ENCODE assay signal across 20 mouse cellular contexts in the genomic region with DNA sequence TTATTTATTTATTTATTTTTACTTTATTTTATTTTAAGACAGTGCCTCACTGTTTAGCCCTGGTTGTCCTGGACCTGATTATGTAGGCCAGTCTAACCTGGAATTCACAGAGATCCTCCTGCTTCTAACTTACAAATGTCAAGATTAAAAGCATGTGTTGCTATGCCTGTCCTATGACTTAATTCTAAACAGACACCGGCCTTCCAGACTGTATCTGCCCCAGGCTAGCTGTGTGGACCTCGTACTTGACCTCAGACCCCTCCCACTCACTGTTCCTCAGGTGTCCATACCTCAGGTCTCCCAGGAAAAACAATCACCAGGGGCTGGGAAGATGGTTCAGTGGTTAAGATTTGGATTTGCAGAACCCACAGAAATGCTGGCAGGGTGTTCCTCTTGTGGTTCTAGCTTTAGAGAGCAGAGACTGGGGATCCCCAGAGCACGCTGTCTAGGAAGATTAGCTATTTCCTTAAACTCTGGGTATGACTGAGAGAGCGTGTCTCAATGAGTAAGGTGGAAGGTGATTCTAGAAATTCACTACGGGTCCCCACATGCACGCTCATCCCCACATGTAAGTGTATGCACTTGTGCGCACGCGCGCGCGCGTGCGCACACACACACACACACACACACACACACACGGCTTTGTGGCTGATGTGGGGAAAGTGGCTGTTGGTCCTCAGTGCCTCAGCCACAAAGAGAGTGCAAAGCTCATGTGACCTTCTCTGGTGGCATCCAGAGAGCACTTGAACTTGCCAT. TPM values are rescaled to one million over a fixed set of nuclear protein-coding genes. Genes with fewer than 3 reads are reported as not detected.
A peak's percentile ranks its signal among the peaks of the same experiment; 100 is the strongest.
DNase-seq lines count a peak whose midpoint lies in the region; ATAC-seq and TF ChIP-seq lines count a peak whose summit lies in the region.
"Had no signal": no experiment of that assay in that cellular context is flagged by ENCODE, and none has a peak within 500 bp of the region (broad histone marks: within the 10 kb centered on the region; RNA-seq: fewer than 3 reads in every experiment).

No protein-coding gene starts in this region.

- H3K9ac ChIP-seq in hindbrain, embryonic 16.5 days (ENCODE audit: low read depth, low read length): no peak overlapping the region
- H3K9ac ChIP-seq in embryonic facial prominence, embryonic 11.5 days (replicated peaks; ENCODE audit: low read length): no peak overlapping the region
- H3K9ac ChIP-seq in forebrain, postnatal 0 days: no peak overlapping the region
- H3K9ac ChIP-seq: heart, embryonic 15.5 days; lung, embryonic 14.5 days had no signal

- no peak overlapping the region for H3K4me3 ChIP-seq in hindbrain, embryonic 10.5 days
- no peak overlapping the region for H3K4me3 ChIP-seq in hindbrain, embryonic 16.5 days (ENCODE audit: low read length)
- no peak overlapping the region for H3K4me3 ChIP-seq in embryonic facial prominence, embryonic 11.5 days (ENCODE audit: low read depth, low read length)
- H3K4me3 ChIP-seq in limb, embryonic 10.5 days: no peak overlapping the region
- H3K4me3 ChIP-seq in forebrain, postnatal 0 days (ENCODE audit: low read depth, low read length): no peak overlapping the region
- H3K4me3 ChIP-seq: heart, adult 2 months; heart, embryonic 15.5 days had no signal

- no peak for DNase-seq in hindbrain, embryonic 10.5 days (ENCODE audit: low spot score)
- peak; percentile 61 for DNase-seq in CD4-positive, CD25-positive, alpha-beta regulatory T cell, adult 2 months (ENCODE audit: low read depth, low spot score)
- DNase-seq in embryonic facial prominence, embryonic 11.5 days (ENCODE audit: low spot score): peak; percentile 80
- DNase-seq in limb, embryonic 10.5 days (ENCODE audit: low spot score): no peak
- DNase-seq in heart, adult 8-10 months (ENCODE audit: low spot score): no peak
- DNase-seq in forebrain, postnatal 0 days: no peak
- DNase-seq in heart, adult 18-20 months: no peak
- DNase-seq: cerebellum, adult 9-11 months; heart, adult 2 months; heart, postnatal 4 days; kidney, adult 9 months; kidney, postnatal 36 days; left cerebral cortex, postnatal 4 days; lung, embryonic 14.5 days; lung, postnatal 36 days had no signal

- WGBS in hindbrain, embryonic 10.5 days: 82% methylated on average over 15 of the region's 15 CpGs
- WGBS in hindbrain, embryonic 16.5 days: 92% methylated on average over 15 of the region's 15 CpGs
- WGBS in embryonic facial prominence, embryonic 11.5 days: 71% methylated on average over 15 of the region's 15 CpGs
- WGBS in limb, embryonic 10.5 days: 84% methylated on average over 15 of the region's 15 CpGs
- WGBS in forebrain, postnatal 0 days: 92% methylated on average over 15 of the region's 15 CpGs

- H3K27ac ChIP-seq in hindbrain, embryonic 10.5 days: peak overlapping the region; percentile 66
- H3K27ac ChIP-seq in hindbrain, embryonic 16.5 days (ENCODE audit: low read depth, low read length): no peak overlapping the region
- H3K27ac ChIP-seq in embryonic facial prominence, embryonic 11.5 days (replicated peaks; ENCODE audit: low read depth, low read length): no peak overlapping the region
- peak overlapping the region; percentile 16; the same call in 1 of the 2 replicates for H3K27ac ChIP-seq in limb, embryonic 10.5 days
- H3K27ac ChIP-seq in forebrain, postnatal 0 days (ENCODE audit: low read depth, low read length): no peak overlapping the region
- H3K27ac ChIP-seq: heart, adult 2 months; heart, embryonic 15.5 days; stomach, postnatal 0 days had no signal

- no peak overlapping the region for H3K4me2 ChIP-seq in hindbrain, embryonic 16.5 days (ENCODE audit: low read length)
- no peak overlapping the region for H3K4me2 ChIP-seq in embryonic facial prominence, embryonic 11.5 days (ENCODE audit: low read depth, low read length)
- H3K4me2 ChIP-seq in forebrain, postnatal 0 days (ENCODE audit: low read depth): no peak overlapping the region
- H3K4me2 ChIP-seq: heart, embryonic 15.5 days; liver, embryonic 11.5 days; lung, embryonic 14.5 days had no signal

- no peaks in the 10 kb centered on the region for H3K9me3 ChIP-seq in hindbrain, embryonic 10.5 days
- no peaks in the 10 kb centered on the region for H3K9me3 ChIP-seq in hindbrain, embryonic 16.5 days (ENCODE audit: control insufficient read depth, low read length)
- no peaks in the 10 kb centered on the region for H3K9me3 ChIP-seq in embryonic facial prominence, embryonic 11.5 days (replicated peaks; ENCODE audit: control insufficient read depth, low read length)
- H3K9me3 ChIP-seq in limb, embryonic 10.5 days (replicated peaks): no peaks in the 10 kb centered on the region
- no peaks in the 10 kb centered on the region for H3K9me3 ChIP-seq in forebrain, postnatal 0 days (ENCODE audit: low read length)
- H3K9me3 ChIP-seq: heart, embryonic 15.5 days had no signal

- TF ChIP-seq CTCF in forebrain, postnatal 0 days (IDR thresholded peaks at IDR 0.05; ENCODE audit: low read depth): no peak

- H3K4me1 ChIP-seq in hindbrain, embryonic 10.5 days (replicated peaks): peaks cover 57% of the 10 kb centered on the region
- H3K4me1 ChIP-seq in hindbrain, embryonic 16.5 days (ENCODE audit: control insufficient read depth, insufficient read depth, low read depth, low read length): peaks cover 15% of the 10 kb centered on the region
- H3K4me1 ChIP-seq in embryonic facial prominence, embryonic 11.5 days (ENCODE audit: control insufficient read depth, insufficient read depth, low read length): no peaks in the 10 kb centered on the region; the same call in 1 of the 2 replicates
- H3K4me1 ChIP-seq in limb, embryonic 10.5 days: peaks cover 50% of the 10 kb centered on the region
- peaks cover 13% of the 10 kb centered on the region for H3K4me1 ChIP-seq in forebrain, postnatal 0 days (ENCODE audit: insufficient read depth)
- H3K4me1 ChIP-seq: heart, embryonic 15.5 days had no signal

- no peak for ATAC-seq in hindbrain, embryonic 16.5 days
- ATAC-seq in embryonic facial prominence, embryonic 11.5 days (replicated peaks; ENCODE audit: insufficient number of reproducible peaks, low FRiP score, low TSS enrichment, low read depth): peak; percentile 44
- ATAC-seq in forebrain, postnatal 0 days: no peak

- no peaks in the 10 kb centered on the region for H3K36me3 ChIP-seq in hindbrain, embryonic 10.5 days
- no peaks in the 10 kb centered on the region for H3K36me3 ChIP-seq in hindbrain, embryonic 16.5 days (ENCODE audit: control insufficient read depth, insufficient read depth, low read length)
- H3K36me3 ChIP-seq in embryonic facial prominence, embryonic 11.5 days (replicated peaks; ENCODE audit: control insufficient read depth, insufficient read depth, low read depth, low read length): no peaks in the 10 kb centered on the region
- H3K36me3 ChIP-seq in limb, embryonic 10.5 days: no peaks in the 10 kb centered on the region
- H3K36me3 ChIP-seq in forebrain, postnatal 0 days (ENCODE audit: insufficient read depth): no peaks in the 10 kb centered on the region
- H3K36me3 ChIP-seq: G1E; heart, embryonic 15.5 days had no signal

- H3K27me3 ChIP-seq in hindbrain, embryonic 10.5 days (ENCODE audit: insufficient read depth, poor library complexity, severe bottlenecking): no peaks in the 10 kb centered on the region; the same call in 1 of the 2 replicates
- H3K27me3 ChIP-seq in hindbrain, embryonic 16.5 days (replicated peaks; ENCODE audit: control insufficient read depth, insufficient read depth, low read length): no peaks in the 10 kb centered on the region
- no peaks in the 10 kb centered on the region for H3K27me3 ChIP-seq in embryonic facial prominence, embryonic 11.5 days (ENCODE audit: control insufficient read depth, insufficient read depth, low read length)
- peaks cover 12% of the 10 kb centered on the region for H3K27me3 ChIP-seq in limb, embryonic 10.5 days (ENCODE audit: low read depth, poor library complexity, severe bottlenecking)
- H3K27me3 ChIP-seq in forebrain, postnatal 0 days (ENCODE audit: insufficient read depth, low read length): no peaks in the 10 kb centered on the region
- H3K27me3 ChIP-seq: heart, embryonic 15.5 days had no signal

RNA-seq across cellular contexts. Expression of gene Atp2b4, which starts 40.5 kb away (rescaled TPM):
- 4.2 and 4.6 TPM in 2 replicates for polyA plus RNA-seq in hindbrain, embryonic 10.5 days (2016; fragmentation: Nextera tagmentation; extraction: Ambion mirVana)
- 13.6 and 14.7 TPM in 2 replicates for polyA plus RNA-seq in hindbrain, embryonic 16.5 days (2015; fragmentation: Nextera tagmentation; extraction: Ambion mirVana)
- 9.6 and 9.9 TPM in 2 replicates for polyA plus RNA-seq in embryonic facial prominence, embryonic 11.5 days (2014; fragmentation: Nextera tagmentation; extraction: Ambion mirVana)
- 2.5 and 3.5 TPM in 2 replicates for polyA plus RNA-seq in limb, embryonic 10.5 days (2016; fragmentation: Nextera tagmentation; extraction: Ambion mirVana)
- 10 to 100 TPM; 15.9 to 20.8 (median 18.8) TPM for total RNA-seq in heart, adult 8-10 months (2022)
- 60.2 and 69.1 TPM in 2 replicates for total RNA-seq in forebrain, postnatal 0 days (2014; rRNA removed)
- polyA plus RNA-seq in forebrain, postnatal 0 days (2015; fragmentation: Nextera tagmentation; extraction: Ambion mirVana): 6.5 and 11.4 TPM in 2 replicates
- total RNA-seq in heart, adult 18-20 months (2021): 10 to 100 TPM; 17.2 to 19.3 TPM

Comparison
In these comparisons a context has a peak if more than half of its experiments do, and no peak if none do; other contexts are left out.
1. H3K27ac ChIP-seq: peak in hindbrain, embryonic 10.5 days (single experiment) and limb, embryonic 10.5 days (single experiment); none in hindbrain, embryonic 16.5 days (single experiment), embryonic facial prominence, embryonic 11.5 days (single experiment) and forebrain, postnatal 0 days (single experiment).
2. DNase-seq: peak in CD4-positive, CD25-positive, alpha-beta regulatory T cell, adult 2 months (single experiment) and embryonic facial prominence, embryonic 11.5 days (single experiment); none in hindbrain, embryonic 10.5 days (single experiment), limb, embryonic 10.5 days (single experiment), heart, adult 8-10 months (single experiment), forebrain, postnatal 0 days (single experiment) and heart, adult 18-20 months (0 of 2).